ENCODE assay signal across 12 mouse cellular contexts in the genomic region with DNA sequence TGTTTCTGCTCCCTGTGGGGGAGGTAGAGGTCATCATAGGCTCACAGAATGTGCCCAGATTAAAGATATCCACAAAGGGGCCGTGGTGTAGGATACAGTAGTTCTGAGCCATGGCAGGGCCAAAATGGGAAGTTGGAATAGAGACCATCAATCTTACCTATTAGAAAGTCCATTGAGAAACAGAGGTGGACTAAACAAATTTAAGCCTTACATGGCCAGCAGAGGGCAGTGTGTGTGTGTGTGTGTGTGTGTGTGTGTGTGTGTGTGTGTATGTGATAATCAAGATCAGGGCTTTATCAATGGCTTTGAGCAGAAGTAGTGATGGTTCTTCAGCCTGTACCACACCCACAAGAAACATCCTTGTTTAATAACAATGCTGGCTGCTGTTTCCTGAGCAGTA. TPM values are rescaled to one million over a fixed set of nuclear protein-coding genes. Genes with fewer than 3 reads are reported as not detected.
A peak's percentile ranks its signal among the peaks of the same experiment; 100 is the strongest.
DNase-seq lines count a peak whose midpoint lies in the region; ATAC-seq and TF ChIP-seq lines count a peak whose summit lies in the region.
"Had no signal": no experiment of that assay in that cellular context is flagged by ENCODE, and none has a peak within 500 bp of the region (broad histone marks: within the 10 kb centered on the region; RNA-seq: fewer than 3 reads in every experiment).

No protein-coding gene starts in this region.

- no peak for TF ChIP-seq EP300 in liver, embryonic 14.5 days (IDR thresholded peaks at IDR 0.05; ENCODE audit: low read depth)

- H3K9ac ChIP-seq in liver, embryonic 11.5 days (ENCODE audit: low read depth, low read length): no peak overlapping the region
- H3K9ac ChIP-seq in liver, embryonic 14.5 days (replicated peaks): no peak overlapping the region

- H3K4me2 ChIP-seq in liver, embryonic 11.5 days: no peak overlapping the region
- no peak overlapping the region for H3K4me2 ChIP-seq in liver, embryonic 14.5 days (ENCODE audit: low read depth)

- 35% methylated on average over 1 of the region's 1 CpGs for WGBS in liver, embryonic 11.5 days
- WGBS in liver, embryonic 14.5 days (ENCODE audit: insufficient replicate concordance): 24% methylated on average over 1 of the region's 1 CpGs

- H3K4me1 ChIP-seq in liver, embryonic 11.5 days (replicated peaks; ENCODE audit: control insufficient read depth, insufficient read depth, low read length): no peaks in the 10 kb centered on the region
- no peaks in the 10 kb centered on the region for H3K4me1 ChIP-seq in liver, embryonic 14.5 days (replicated peaks; ENCODE audit: control insufficient read depth in 2 of 2, insufficient read depth in 2 of 2, low read length in 1 of 2)

- no peak overlapping the region for H3K4me3 ChIP-seq in liver, embryonic 11.5 days (ENCODE audit: low read depth, low read length)
- no peak overlapping the region for H3K4me3 ChIP-seq in liver, embryonic 14.5 days (ENCODE audit: insufficient read depth in 1 of 2, low read depth in 2 of 2, low read length in 2 of 2)

- no peaks in the 10 kb centered on the region for H3K9me3 ChIP-seq in liver, embryonic 11.5 days (ENCODE audit: control insufficient read depth, low read length)
- no peaks in the 10 kb centered on the region for H3K9me3 ChIP-seq in liver, embryonic 14.5 days (ENCODE audit: control insufficient read depth, low read length)

- TF ChIP-seq CTCF in liver, embryonic 14.5 days (IDR thresholded peaks at IDR 0.05; ENCODE audit: low read depth): peak; percentile 56

- H3K36me3 ChIP-seq in liver, embryonic 11.5 days (ENCODE audit: control insufficient read depth, insufficient read depth, low read length): no peaks in the 10 kb centered on the region
- H3K36me3 ChIP-seq in liver, embryonic 14.5 days (replicated peaks; ENCODE audit: control insufficient read depth, insufficient read depth, low read depth): no peaks in the 10 kb centered on the region

- DNase-seq in cerebellum, adult 11-12 months: peak; percentile 8
- DNase-seq in cerebellum, adult 11 months: no peak
- peak; percentile 28 for DNase-seq in liver
- no peak for DNase-seq in liver, embryonic 11.5 days (ENCODE audit: low spot score)
- peak; percentile 50 to 77 for DNase-seq in cerebellum, postnatal 14 days
- DNase-seq in liver, embryonic 14.5 days (ENCODE audit: low read depth in 3 of 3, low spot score in 3 of 3): peak in 1 of 3 experiments; percentile 16
- DNase-seq in thymus, postnatal 4 days: peak; percentile 58
- DNase-seq in gastrocnemius, postnatal 4 days (ENCODE audit: low spot score in 2 of 2): no peak

- ATAC-seq in liver, embryonic 11.5 days (replicated peaks; ENCODE audit: low FRiP score): no peak
- ATAC-seq in liver, embryonic 14.5 days (ENCODE audit: insufficient read depth): no peak

- no peaks in the 10 kb centered on the region for H3K27me3 ChIP-seq in liver, embryonic 11.5 days (replicated peaks; ENCODE audit: control insufficient read depth, insufficient read depth, low read length)
- no peaks in the 10 kb centered on the region for H3K27me3 ChIP-seq in liver, embryonic 14.5 days (ENCODE audit: control insufficient read depth, insufficient read depth, low read length)

- H3K27ac ChIP-seq in liver, embryonic 11.5 days (ENCODE audit: low read depth, low read length): no peak overlapping the region
- no peak overlapping the region for H3K27ac ChIP-seq in liver, embryonic 14.5 days

RNA-seq across cellular contexts. Expression of a gene that starts 8.3 kb away (rescaled TPM):
- 4.6 and 4.9 TPM in 2 replicates for polyA plus RNA-seq in liver, embryonic 11.5 days (2014; fragmentation: Nextera tagmentation; extraction: Ambion mirVana)
- polyA plus RNA-seq in liver, embryonic 14.5 days (2012; rRNA removed): 2.8 and 3.0 TPM in 2 replicates
- 1.3 and 1.7 TPM in 2 replicates for polyA plus RNA-seq in liver, embryonic 14.5 days (2014; fragmentation: Nextera tagmentation; extraction: Ambion mirVana)
- 10 to 100 TPM; 15.8 to 20.1 TPM for total RNA-seq in gastrocnemius, postnatal 4 days (2021)
- total RNA-seq: MEL had no signal

RNA-seq across cellular contexts. Expression of a gene that starts 8.9 kb away (rescaled TPM):
- 4.2 and 5.6 TPM in 2 replicates for polyA plus RNA-seq in liver, embryonic 11.5 days (2014; fragmentation: Nextera tagmentation; extraction: Ambion mirVana)
- 0.75 and 1.0 TPM in 2 replicates for polyA plus RNA-seq in liver, embryonic 14.5 days (2012; rRNA removed)
- 0.77 and 0.81 TPM in 2 replicates for polyA plus RNA-seq in liver, embryonic 14.5 days (2014; fragmentation: Nextera tagmentation; extraction: Ambion mirVana)
- total RNA-seq in gastrocnemius, postnatal 4 days (2021): 10 to 100 TPM; 29.7 to 33.3 TPM
- total RNA-seq: MEL had no signal

RNA-seq across cellular contexts. Expression of a gene that starts 26.3 kb away (rescaled TPM):
- 9.0 and 9.7 TPM in 2 replicates for polyA plus RNA-seq in liver, embryonic 11.5 days (2014; fragmentation: Nextera tagmentation; extraction: Ambion mirVana)
- polyA plus RNA-seq in liver, embryonic 14.5 days (2012; rRNA removed): 11.3 and 12.0 TPM in 2 replicates
- 16.3 and 20.0 TPM in 2 replicates for polyA plus RNA-seq in liver, embryonic 14.5 days (2014; fragmentation: Nextera tagmentation; extraction: Ambion mirVana)
- total RNA-seq in gastrocnemius, postnatal 4 days (2021): 10 to 100 TPM; 57.3 to 67.1 TPM
- total RNA-seq: MEL had no signal

RNA-seq across cellular contexts. Expression of a gene that starts 43.1 kb away (rescaled TPM):
- not detected in 2 replicates for polyA plus RNA-seq in liver, embryonic 11.5 days (2014; fragmentation: Nextera tagmentation; extraction: Ambion mirVana)
- polyA plus RNA-seq in liver, embryonic 14.5 days (2012; rRNA removed): not detected in 2 replicates
- not detected in 2 replicates for polyA plus RNA-seq in liver, embryonic 14.5 days (2014; fragmentation: Nextera tagmentation; extraction: Ambion mirVana)
- not detected for total RNA-seq in gastrocnemius, postnatal 4 days (2021)
- total RNA-seq: MEL had no signal
- polyA plus RNA-seq: frontal cortex, adult 2 months; lung, embryonic 16.5 days; testis, adult 2 months had no signal

RNA-seq across cellular contexts. Expression of a gene that starts 47.4 kb away (rescaled TPM):
- 20.0 and 20.1 TPM in 2 replicates for polyA plus RNA-seq in liver, embryonic 11.5 days (2014; fragmentation: Nextera tagmentation; extraction: Ambion mirVana)
- 7.1 and 7.3 TPM in 2 replicates for polyA plus RNA-seq in liver, embryonic 14.5 days (2012; rRNA removed)
- 6.3 and 6.5 TPM in 2 replicates for polyA plus RNA-seq in liver, embryonic 14.5 days (2014; fragmentation: Nextera tagmentation; extraction: Ambion mirVana)
- 10 to 100 TPM; 29.1 to 31.9 TPM for total RNA-seq in gastrocnemius, postnatal 4 days (2021)
- total RNA-seq: MEL had no signal

Comparison
In these comparisons a context has a peak if more than half of its experiments do, and no peak if none do; other contexts are left out.
1. DNase-seq: peak in cerebellum, adult 11-12 months (single experiment), liver (single experiment), cerebellum, postnatal 14 days (2 of 2) and thymus, postnatal 4 days (single experiment); none in cerebellum, adult 11 months (single experiment), liver, embryonic 11.5 days (single experiment) and gastrocnemius, postnatal 4 days (0 of 2).